Mouse (Mus musculus) brain, embryonic 14.5 days (tissue): ENCODE data around the gene Mtmr10.

Experiments used
- CTCF ChIP-seq: fragments of 200-500 bp; IDR thresholded peaks from 2 replicates; pipeline ENCODE4 v1.5.1; 2012; ENCODE audit warnings: inconsistent platforms, mild to moderate bottlenecking, moderate library complexity, borderline replicate concordance; ENCODE audit not compliant: insufficient read depth, insufficient read length; ENCODE audit errors: extremely low read depth
- POLR2A ChIP-seq: fragments of 200-500 bp; IDR thresholded peaks from 2 replicates; pipeline ENCODE4 v1.6.1; 2012; ENCODE audit warnings: mild to moderate bottlenecking, inconsistent platforms, borderline replicate concordance; ENCODE audit not compliant: poor library complexity, insufficient read depth, insufficient read length, severe bottlenecking; ENCODE audit errors: extremely low read depth

GRCm38 (mm10) chr7:64310241-64310640 is 22.8 kb downstream of the Mtmr10 start:
- TF ChIP-seq CTCF = no peak
- no peak for TF ChIP-seq POLR2A
